Mouse (Mus musculus): Measurements from ENCODE around the gene Fam166a. TPM values are rescaled to one million over a fixed set of nuclear protein-coding genes. Genes with fewer than 3 reads are reported as not detected.

Fam166a gene
- polyA plus RNA-seq, 1 experiment from 2014 or later = 0.87 TPM

DNA sequence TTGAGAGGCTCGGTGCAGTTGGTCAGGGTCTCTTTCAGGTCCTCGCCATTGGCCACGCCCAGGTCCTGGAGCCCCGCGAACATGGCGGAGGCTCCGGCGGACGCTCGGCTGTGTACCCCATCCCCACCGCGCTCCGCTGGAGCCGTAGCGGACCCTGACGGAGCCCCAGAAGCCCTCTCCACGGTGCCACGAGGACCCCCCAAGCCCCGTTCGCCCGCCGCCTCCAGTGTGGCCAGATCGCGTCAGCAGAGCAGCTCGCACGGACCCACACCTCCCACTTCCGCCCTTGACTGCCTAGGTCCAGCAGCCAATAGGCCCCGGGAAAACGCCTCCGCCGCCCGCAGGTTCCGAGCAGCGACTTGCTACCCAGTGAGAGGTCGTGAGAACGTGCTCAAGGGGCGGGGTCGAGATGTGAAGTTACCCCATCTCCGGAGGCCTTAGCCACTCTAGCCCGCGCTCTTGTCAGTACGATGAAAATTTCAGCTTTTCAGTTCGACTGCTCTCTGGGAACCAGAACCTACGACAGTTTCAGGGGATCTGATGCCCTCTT lies 7.3 kb upstream of the Fam166a start, which contains the start of gene Nelfb:
TSS of gene Nelfb (minus strand) at position 369 of the 550 bp plus-strand sequence.
- H3K9me3 ChIP-seq = no peaks in the 10 kb centered on the region

GRCm38 (mm10) chr2:25213266-25213865 lies 5.2 kb upstream of the Fam166a start:
- no peaks in the 10 kb centered on the region for H3K9me3 ChIP-seq
- no peak overlapping the region for H3K4me2 ChIP-seq
- 65% methylated on average over 23 of the region's 23 CpGs for WGBS
- peaks cover 12% of the 10 kb centered on the region; the same call in 1 of the 2 replicates for H3K27me3 ChIP-seq
- H3K27ac ChIP-seq = no peak overlapping the region
- H3K9ac ChIP-seq = no peak overlapping the region
- H3K4me3 ChIP-seq (replicated peaks) = no peak overlapping the region
- ATAC-seq (ENCODE audit: low FRiP score) = no peak
- H3K4me1 ChIP-seq = peaks cover 23% of the 10 kb centered on the region
- 0 out of 2 replicates have a peak, but pooled peaks cover 7% of the 10 kb centered on the region for H3K36me3 ChIP-seq (replicated peaks)

More for the DNA sequence above, 7.3 kb upstream of the Fam166a start, which contains the start of gene Nelfb:
- peaks cover 12% of the 10 kb centered on the region; the same call in 1 of the 2 replicates for H3K27me3 ChIP-seq
- H3K9ac ChIP-seq = peak within 1 kb of the TSS; percentile 86
- H3K4me2 ChIP-seq = peak within 1 kb of the TSS; percentile 95
- peaks cover 28% of the 10 kb centered on the region for H3K36me3 ChIP-seq (replicated peaks)
- peak within 1 kb of the TSS; percentile 86 for H3K4me3 ChIP-seq (replicated peaks)
- peak within 1 kb of the TSS; percentile 90 for H3K27ac ChIP-seq
- H3K4me1 ChIP-seq = peaks cover 25% of the 10 kb centered on the region
- peak; percentile 93 for ATAC-seq (ENCODE audit: low FRiP score)
- WGBS = under 1% methylated on average over 44 of the region's 44 CpGs

GRCm38 (mm10) chr2:25214444-25214843 lies 4.1 kb upstream of the Fam166a start, which contains the start of gene Stpg3:
Gene Stpg3 (minus strand): TSS chr2:25214637.
- Histone ChIP-seq H3K4me2 (no peak within 1 kb of the TSS), H3K27ac (no peak within 1 kb of the TSS), H3K9ac (no peak within 1 kb of the TSS), H3K27me3 (peaks cover 12% of the 10 kb centered on the region; the same call in 1 of the 2 replicates), H3K4me1 (peaks cover 16% of the 10 kb centered on the region), H3K4me3 (replicated peaks) (no peak within 1 kb of the TSS), H3K9me3 (no peaks in the 10 kb centered on the region), H3K36me3 (replicated peaks) (no peaks in the 10 kb centered on the region)
- no peak for ATAC-seq (ENCODE audit: low FRiP score)
- WGBS = 75% methylated on average over 3 of the region's 3 CpGs

- H3K27me3 ChIP-seq = peaks cover 10% of the 10 kb centered on the region; the same call in 1 of the 2 replicates
- WGBS = 71% methylated on average over 2 of the region's 2 CpGs
- H3K4me2 ChIP-seq = no peak overlapping the region
- no peak overlapping the region for H3K9ac ChIP-seq
- H3K4me3 ChIP-seq (replicated peaks) = no peak overlapping the region
- no peaks in the 10 kb centered on the region for H3K9me3 ChIP-seq
- ATAC-seq (ENCODE audit: low FRiP score) = no peak
- H3K27ac ChIP-seq = no peak overlapping the region
- H3K36me3 ChIP-seq (replicated peaks) = peaks cover 13% of the 10 kb centered on the region
- no peaks in the 10 kb centered on the region; the same call in 1 of the 2 replicates for H3K4me1 ChIP-seq
Measured at GRCm38 (mm10) chr2:25217666-25218065, 879 bp upstream of the Fam166a start.

- no peak overlapping the region for H3K9ac ChIP-seq
- no peak for ATAC-seq (ENCODE audit: low FRiP score)
- WGBS = 74% methylated on average over 5 of the region's 5 CpGs
Measured at GRCm38 (mm10) chr2:25221331-25221772, 2.8 kb downstream of the Fam166a start.

GRCm38 (mm10) chr2:25223681-25224491 lies 5.3 kb downstream of the Fam166a start:
- peak overlapping the region; percentile 90 for H3K4me3 ChIP-seq (replicated peaks)
- peaks cover under 1% of the 10 kb centered on the region; the same call in 1 of the 2 replicates for H3K27me3 ChIP-seq
- peak; percentile 45 for ATAC-seq (ENCODE audit: low FRiP score)
- H3K4me2 ChIP-seq = peak overlapping the region; percentile 93
- peaks cover 19% of the 10 kb centered on the region for H3K4me1 ChIP-seq
- peaks cover 13% of the 10 kb centered on the region for H3K36me3 ChIP-seq (replicated peaks)
- H3K9ac ChIP-seq = peak overlapping the region; percentile 84
- WGBS = 2% methylated on average over 53 of the region's 53 CpGs
- peak overlapping the region; percentile 94 for H3K27ac ChIP-seq
- no peaks in the 10 kb centered on the region for H3K9me3 ChIP-seq

More at GRCm38 (mm10) chr2:25221331-25221772, 2.8 kb downstream of the Fam166a start:
- Histone ChIP-seq H3K4me2 (no peak overlapping the region), H3K4me3 (replicated peaks) (no peak overlapping the region), H3K27me3 (no peaks in the 10 kb centered on the region), H3K4me1 (peaks cover 16% of the 10 kb centered on the region), H3K36me3 (replicated peaks) (peaks cover 13% of the 10 kb centered on the region), H3K27ac (no peak overlapping the region), H3K9me3 (no peaks in the 10 kb centered on the region)

DNA sequence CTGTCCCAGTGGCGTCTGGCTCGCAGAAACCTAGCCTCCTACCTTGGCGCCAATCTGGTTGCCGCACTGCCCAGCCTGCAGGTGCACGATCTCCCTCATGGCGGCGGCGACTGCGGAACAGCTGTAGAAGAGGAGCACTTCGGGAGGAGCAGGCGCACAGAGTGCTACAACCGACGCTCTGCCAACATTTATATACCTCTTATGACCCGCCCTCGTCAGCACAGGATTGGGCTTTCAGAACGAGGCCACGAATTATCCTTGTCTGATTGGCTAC lies 5.9 kb downstream of the Fam166a start, which contains the start of gene Tubb4b:
TSS of gene Tubb4b (minus strand) at position 211 of the 274 bp plus-strand sequence.
- Histone ChIP-seq H3K4me1 (peaks cover 22% of the 10 kb centered on the region), H3K4me3 (replicated peaks) (peak within 1 kb of the TSS; percentile 90), H3K9ac (peak within 1 kb of the TSS; percentile 84), H3K36me3 (replicated peaks) (peaks cover 13% of the 10 kb centered on the region), H3K9me3 (no peaks in the 10 kb centered on the region), H3K27me3 (peaks cover 6% of the 10 kb centered on the region; the same call in 1 of the 2 replicates), H3K4me2 (peak within 1 kb of the TSS; percentile 93), H3K27ac (peak within 1 kb of the TSS; percentile 99)
- WGBS = under 1% methylated on average over 17 of the region's 17 CpGs
- ATAC-seq (ENCODE audit: low FRiP score) = no peak

GRCm38 (mm10) chr2:25224766-25225752 lies 6.5 kb downstream of the Fam166a start:
- peak; percentile 98 for ATAC-seq (ENCODE audit: low FRiP score)
- no peaks in the 10 kb centered on the region for H3K9me3 ChIP-seq
- peaks cover 8% of the 10 kb centered on the region; the same call in 1 of the 2 replicates for H3K27me3 ChIP-seq
- H3K9ac ChIP-seq = peak overlapping the region; percentile 66
- peak overlapping the region; percentile 99 for H3K27ac ChIP-seq
- 2% methylated on average over 39 of the region's 41 CpGs for WGBS
- H3K4me1 ChIP-seq = peaks cover 22% of the 10 kb centered on the region
- H3K4me2 ChIP-seq = peak overlapping the region; percentile 56
- H3K36me3 ChIP-seq (replicated peaks) = peaks cover 13% of the 10 kb centered on the region
- H3K4me3 ChIP-seq (replicated peaks) = peak overlapping the region; percentile 90

- Histone ChIP-seq H3K4me3 (replicated peaks) (peak overlapping the region; percentile 90; the same call in 1 of the 2 replicates), H3K9me3 (no peaks in the 10 kb centered on the region), H3K4me1 (peaks cover 22% of the 10 kb centered on the region), H3K36me3 (replicated peaks) (peaks cover 13% of the 10 kb centered on the region), H3K4me2 (peak overlapping the region; percentile 56), H3K27me3 (peaks cover 8% of the 10 kb centered on the region; the same call in 1 of the 2 replicates), H3K9ac (peak overlapping the region; percentile 66; the same call in 1 of the 2 replicates), H3K27ac (peak overlapping the region; percentile 99)
- no peak for ATAC-seq (ENCODE audit: low FRiP score)
- 75% methylated on average over 8 of the region's 8 CpGs for WGBS
Measured at GRCm38 (mm10) chr2:25225811-25226379, 7.3 kb downstream of the Fam166a start.

GRCm38 (mm10) chr2:25226864-25227263 lies 8.3 kb downstream of the Fam166a start:
- Histone ChIP-seq H3K4me1 (peaks cover 22% of the 10 kb centered on the region), H3K9me3 (no peaks in the 10 kb centered on the region), H3K27ac (no peak overlapping the region), H3K27me3 (peaks cover 12% of the 10 kb centered on the region), H3K36me3 (replicated peaks) (peaks cover 5% of the 10 kb centered on the region), H3K4me3 (replicated peaks) (no peak overlapping the region), H3K4me2 (no peak overlapping the region), H3K9ac (no peak overlapping the region)
- no peak for ATAC-seq (ENCODE audit: low FRiP score)
- 88% methylated on average over 5 of the region's 5 CpGs for WGBS

GRCm38 (mm10) chr2:25227406-25227805 lies 8.9 kb downstream of the Fam166a start:
- whole genome bisulfite sequencing = 90% methylated on average over 4 of the region's 4 CpGs
- H3K9me3 ChIP-seq = no peaks in the 10 kb centered on the region
- ATAC-seq (ENCODE audit: low FRiP score) = no peak
- no peak overlapping the region for H3K4me3 ChIP-seq (replicated peaks)
- no peak overlapping the region for H3K4me2 ChIP-seq
- H3K9ac ChIP-seq = no peak overlapping the region
- peaks cover 22% of the 10 kb centered on the region for H3K4me1 ChIP-seq
- peaks cover 17% of the 10 kb centered on the region for H3K27me3 ChIP-seq
- no peaks in the 10 kb centered on the region for H3K36me3 ChIP-seq (replicated peaks)
- H3K27ac ChIP-seq = no peak overlapping the region

Data from forebrain, embryonic 12.5 days (tissue).